Mouse (Mus musculus): ENCODE measurements around the gene Setx.

DNA sequence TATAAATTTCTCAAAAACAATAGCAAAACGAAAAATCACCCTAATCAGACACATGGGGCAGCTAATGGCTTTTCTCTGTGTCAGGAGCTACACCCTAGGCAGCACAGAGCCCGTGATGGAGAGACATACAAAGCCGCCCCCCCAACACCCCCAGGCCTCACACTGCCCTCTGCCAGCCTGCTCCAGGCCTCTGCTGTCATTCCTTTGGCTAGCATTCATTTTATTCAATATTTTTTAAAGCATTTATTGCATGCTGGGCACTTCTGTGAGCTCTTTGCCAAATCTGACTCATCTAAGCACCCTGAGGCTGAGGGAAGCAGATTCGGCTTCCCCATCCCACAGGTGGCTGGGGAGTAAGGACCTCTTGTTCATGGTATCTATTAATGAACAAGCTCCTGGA, 102.7 kb downstream of the Setx start:
- TF ChIP-seq POLR2A (IDR thresholded peaks at IDR 0.05; ENCODE audit: insufficient read depth, low read depth, low read length): no peak
- no peak for TF ChIP-seq CTCF (IDR thresholded peaks at IDR 0.05; ENCODE audit: insufficient read depth, low read depth, low read length)
